Mouse (Mus musculus): ENCODE measurements at regions not wholly inside any gene's neighbourhood (a gene's known extent, or its start where the extent isn't known, plus 50 kb on each side); places are given as distances from the start of the nearest gene placed in this dataset.
"Not testable (repeated sequence)": the region's sequence is repeated elsewhere in the genome, so short reads cannot be mapped to it uniquely, and the experiment has no call there.

- DNase-seq (ENCODE audit: low spot score in 2 of 2) = no peak
These were observed 987.6 kb upstream of the Gm38303 start for GRCm38 (mm10) chr3:11323101-11323500.

GRCm38 (mm10) chr3:11293001-11293400, 957.5 kb upstream of the Gm38303 start:
- DNase-seq (ENCODE audit: low spot score in 2 of 2) = no peak

GRCm38 (mm10) chr3:11261052-11261451, 925.6 kb upstream of the Gm38303 start:
- no peak for DNase-seq (ENCODE audit: low spot score in 2 of 2)

GRCm38 (mm10) chr3:11213996-11214395, 878.5 kb upstream of the Gm38303 start:
- no peak for DNase-seq (ENCODE audit: low spot score in 2 of 2)

- DNase-seq (ENCODE audit: low spot score in 2 of 2) = not testable (repeated sequence)
These were observed 877.6 kb upstream of the Gm38303 start for GRCm38 (mm10) chr3:11212921-11213648.

DNA sequence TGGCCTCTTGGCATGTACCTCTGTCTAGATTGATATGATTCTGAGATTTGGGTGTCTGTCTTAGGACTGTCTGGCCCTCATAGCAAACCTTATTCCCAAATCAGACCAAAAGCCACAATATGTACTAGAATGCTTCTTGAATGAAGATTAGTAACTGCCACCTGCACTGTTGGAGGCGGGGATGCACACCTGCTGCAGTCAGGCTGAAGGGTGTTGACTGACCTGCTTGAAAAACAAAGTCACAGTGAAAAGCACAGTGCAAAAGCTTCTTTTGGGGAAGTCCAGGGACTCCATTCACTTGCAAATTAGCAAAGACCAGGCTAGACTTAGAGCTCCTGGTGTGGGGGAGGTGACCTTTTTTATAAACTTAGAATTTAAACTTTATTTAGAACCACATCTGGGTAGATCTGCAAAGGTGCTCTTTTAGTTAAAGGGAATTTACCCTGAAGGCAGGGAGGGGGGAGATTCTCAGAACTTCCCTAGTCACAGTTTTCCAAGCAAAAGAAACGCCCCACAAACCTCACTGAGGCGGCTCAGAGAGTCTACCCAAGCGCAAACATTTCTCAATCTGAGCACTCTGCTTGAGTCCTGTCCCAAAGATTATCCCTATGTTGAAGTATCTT, 876.9 kb upstream of the Gm38303 start:
- DNase-seq (ENCODE audit: low spot score in 2 of 2) = not testable (repeated sequence)

- DNase-seq (ENCODE audit: low spot score in 2 of 2) = not testable (repeated sequence)
These were observed 875.7 kb upstream of the Gm38303 start for GRCm38 (mm10) chr3:11210920-11211811.

- DNase-seq (ENCODE audit: low spot score in 2 of 2) = no peak
These were observed 838.5 kb upstream of the Gm38303 start for GRCm38 (mm10) chr3:11174002-11174401.

DNA sequence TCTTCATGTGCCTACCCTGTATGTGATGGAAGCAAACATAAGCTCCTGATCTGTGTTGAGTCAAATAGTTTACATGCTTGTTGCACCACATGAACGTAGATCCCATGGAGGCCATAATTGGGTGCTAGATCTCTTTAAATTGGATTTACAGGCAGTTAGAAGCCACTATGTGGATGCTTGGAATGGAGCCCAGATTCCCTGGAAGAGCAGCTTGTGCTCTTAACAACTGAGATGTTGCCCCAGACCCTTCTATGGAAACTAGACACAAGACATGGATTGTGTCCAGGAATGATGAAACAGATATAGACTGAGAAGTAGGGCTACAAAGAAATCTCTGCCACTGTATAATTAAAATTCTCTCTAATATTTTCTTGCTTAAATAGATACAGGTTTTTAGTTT, 819.9 kb upstream of the Gm38303 start:
- DNase-seq (ENCODE audit: low spot score in 2 of 2) = peak in 1 of 2 experiments; percentile 6
